7 mouse cellular contexts compared by ENCODE assay signal in the genomic region with DNA sequence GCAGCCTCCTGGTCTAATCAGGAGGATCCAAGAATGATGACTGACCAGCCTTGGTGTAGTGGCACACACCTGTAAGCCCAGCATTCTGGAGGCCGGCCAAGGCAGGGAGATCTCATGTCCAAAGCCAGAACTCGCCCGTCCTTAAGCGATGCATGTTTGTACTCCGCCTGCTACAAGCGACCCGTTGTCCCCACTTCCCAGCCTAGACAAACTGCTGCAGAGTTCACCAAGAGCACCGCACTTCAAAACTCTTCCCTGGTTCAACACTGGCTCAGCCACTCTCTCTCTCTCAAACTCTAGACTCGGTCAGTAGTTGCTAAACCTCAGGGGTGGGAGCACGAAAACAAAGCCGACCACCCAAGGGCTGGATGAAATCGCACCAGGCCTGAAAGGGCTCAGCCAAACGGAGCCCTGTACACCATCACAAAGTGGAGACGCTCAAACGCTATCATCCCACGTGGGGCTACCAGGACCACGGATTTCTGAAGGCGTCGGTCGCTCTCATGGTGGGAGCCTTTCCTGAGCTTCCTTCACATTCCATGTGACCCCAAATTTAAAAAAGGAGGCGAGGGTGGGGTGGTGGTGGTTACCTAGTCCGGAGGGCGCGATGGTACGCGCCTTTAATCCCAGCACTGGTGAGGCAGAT. TPM values are rescaled to one million over a fixed set of nuclear protein-coding genes. Genes with fewer than 3 reads are reported as not detected.
A peak's percentile ranks its signal among the peaks of the same experiment; 100 is the strongest.
DNase-seq lines count a peak whose midpoint lies in the region; ATAC-seq and TF ChIP-seq lines count a peak whose summit lies in the region.

No protein-coding gene starts in this region.

- no peaks in the 10 kb centered on the region for H3K9me3 ChIP-seq in forebrain, embryonic 13.5 days (replicated peaks)
- no peaks in the 10 kb centered on the region for H3K9me3 ChIP-seq in midbrain, embryonic 15.5 days

- 1% methylated on average over 26 of the region's 26 CpGs for WGBS in thymus, adult 2 months
- WGBS in forebrain, embryonic 13.5 days = 5% methylated on average over 26 of the region's 26 CpGs
- 5% methylated on average over 26 of the region's 26 CpGs for WGBS in midbrain, embryonic 15.5 days

- no peak for ATAC-seq in forebrain, embryonic 13.5 days
- no peak; the same call in 1 of the 2 replicates for ATAC-seq in midbrain, embryonic 15.5 days (replicated peaks)
- ATAC-seq in monocyte, adult 5-6 weeks (replicated peaks; ENCODE audit: insufficient number of reproducible peaks, low FRiP score, low TSS enrichment, poor library complexity, severe bottlenecking) = no peak; the same call in 1 of the 2 replicates

- H3K27me3 ChIP-seq in thymus, adult 2 months (ENCODE audit: control insufficient read depth, insufficient read depth, low read length) = no peaks in the 10 kb centered on the region
- H3K27me3 ChIP-seq in forebrain, embryonic 13.5 days = no peaks in the 10 kb centered on the region
- H3K27me3 ChIP-seq in midbrain, embryonic 15.5 days (replicated peaks) = no peaks in the 10 kb centered on the region

- H3K4me1 ChIP-seq in thymus, adult 2 months (replicated peaks; ENCODE audit: control insufficient read depth, insufficient read depth, low read length) = peaks cover 14% of the 10 kb centered on the region
- H3K4me1 ChIP-seq in forebrain, embryonic 13.5 days = peaks cover 32% of the 10 kb centered on the region
- peaks cover 29% of the 10 kb centered on the region for H3K4me1 ChIP-seq in midbrain, embryonic 15.5 days

- no peak for DNase-seq in thymus, adult 2 months
- DNase-seq in thymus, postnatal 25 days = no peak
- DNase-seq in cerebellum, adult 18-20 months = peak; percentile 26 to 38
- peak; percentile 44 to 65 for DNase-seq in kidney, postnatal 25 days

- TF ChIP-seq CTCF in thymus, adult 2 months (IDR thresholded peaks at IDR 0.05; ENCODE audit: borderline replicate concordance, control insufficient read depth, extremely low read depth, insufficient read depth, low read length, poor library complexity) = no peak

- TF ChIP-seq POLR2A in thymus, adult 2 months (IDR thresholded peaks at IDR 0.05; ENCODE audit: control insufficient read depth, extremely low read depth, insufficient read depth, low read length, poor library complexity) = no peak

- H3K9ac ChIP-seq in forebrain, embryonic 13.5 days = peak overlapping the region; percentile 97
- H3K9ac ChIP-seq in midbrain, embryonic 15.5 days = peak overlapping the region; percentile 97

- H3K36me3 ChIP-seq in thymus, adult 2 months (ENCODE audit: control insufficient read depth, insufficient read depth, low read length) = peaks cover 14% of the 10 kb centered on the region
- H3K36me3 ChIP-seq in forebrain, embryonic 13.5 days (ENCODE audit: poor library complexity, severe bottlenecking) = peaks cover 18% of the 10 kb centered on the region
- peaks cover 9% of the 10 kb centered on the region; the same call in 1 of the 2 replicates for H3K36me3 ChIP-seq in midbrain, embryonic 15.5 days (replicated peaks)

- H3K27ac ChIP-seq in thymus, adult 2 months (ENCODE audit: control insufficient read depth, insufficient read depth, low read length) = no peak overlapping the region
- H3K27ac ChIP-seq in forebrain, embryonic 13.5 days = no peak overlapping the region
- no peak overlapping the region for H3K27ac ChIP-seq in midbrain, embryonic 15.5 days

- H3K4me3 ChIP-seq in thymus, adult 2 months (ENCODE audit: control insufficient read depth, insufficient read depth, low read length) = peak overlapping the region; percentile 84
- H3K4me3 ChIP-seq in forebrain, embryonic 13.5 days = peak overlapping the region; percentile 100
- H3K4me3 ChIP-seq in midbrain, embryonic 15.5 days = peak overlapping the region; percentile 83

- H3K4me2 ChIP-seq in forebrain, embryonic 13.5 days = peak overlapping the region; percentile 98
- peak overlapping the region; percentile 89 for H3K4me2 ChIP-seq in midbrain, embryonic 15.5 days

RNA-seq across cellular contexts. Expression of gene Snu13, which starts 1.0 kb away (rescaled TPM):
- 122 and 134 TPM in 2 replicates for polyA plus RNA-seq in thymus, adult 2 months (2012; rRNA removed)
- 270 and 290 TPM in 2 replicates for polyA plus RNA-seq in forebrain, embryonic 13.5 days (2015; fragmentation: Nextera tagmentation; extraction: Ambion mirVana)
- polyA plus RNA-seq in midbrain, embryonic 15.5 days (2015; fragmentation: Nextera tagmentation; extraction: Ambion mirVana) = 231 and 247 TPM in 2 replicates
- 111 to 112 TPM (median 112 TPM) in 3 replicates for total RNA-seq in monocyte, adult 5-6 weeks (2017)

RNA-seq across cellular contexts. Expression of gene 4930407I10Rik, which starts 12.6 kb away (rescaled TPM):
- polyA plus RNA-seq in thymus, adult 2 months (2012; rRNA removed) = 0.04 TPM in 1 of 2 replicates, not detected in the other
- not detected in 2 replicates for polyA plus RNA-seq in forebrain, embryonic 13.5 days (2015; fragmentation: Nextera tagmentation; extraction: Ambion mirVana)
- polyA plus RNA-seq in midbrain, embryonic 15.5 days (2015; fragmentation: Nextera tagmentation; extraction: Ambion mirVana) = not detected in 2 replicates
- total RNA-seq in monocyte, adult 5-6 weeks (2017) = not detected in 3 replicates

RNA-seq across cellular contexts. Expression of gene Desi1, which starts 12.7 kb away (rescaled TPM):
- polyA plus RNA-seq in thymus, adult 2 months (2012; rRNA removed) = 199 and 252 TPM in 2 replicates
- 36.7 and 38.4 TPM in 2 replicates for polyA plus RNA-seq in forebrain, embryonic 13.5 days (2015; fragmentation: Nextera tagmentation; extraction: Ambion mirVana)
- 50.6 and 50.9 TPM in 2 replicates for polyA plus RNA-seq in midbrain, embryonic 15.5 days (2015; fragmentation: Nextera tagmentation; extraction: Ambion mirVana)
- total RNA-seq in monocyte, adult 5-6 weeks (2017) = 3.2 to 7.3 TPM (median 4.8 TPM) in 3 replicates

RNA-seq across cellular contexts. Expression of gene Mei1, which starts 23.4 kb away (rescaled TPM):
- polyA plus RNA-seq in thymus, adult 2 months (2012; rRNA removed) = 0.08 and 0.11 TPM in 2 replicates
- 0.04 and 0.14 TPM in 2 replicates for polyA plus RNA-seq in forebrain, embryonic 13.5 days (2015; fragmentation: Nextera tagmentation; extraction: Ambion mirVana)
- polyA plus RNA-seq in midbrain, embryonic 15.5 days (2015; fragmentation: Nextera tagmentation; extraction: Ambion mirVana) = 0.10 TPM in 1 of 2 replicates, not detected in the other
- total RNA-seq in monocyte, adult 5-6 weeks (2017) = not detected in 3 replicates

RNA-seq across cellular contexts. Expression of gene Xrcc6, which starts 58.7 kb away (rescaled TPM):
- polyA plus RNA-seq in thymus, adult 2 months (2012; rRNA removed) = 183 and 225 TPM in 2 replicates
- polyA plus RNA-seq in forebrain, embryonic 13.5 days (2015; fragmentation: Nextera tagmentation; extraction: Ambion mirVana) = 59.9 and 65.3 TPM in 2 replicates
- 43.1 and 46.7 TPM in 2 replicates for polyA plus RNA-seq in midbrain, embryonic 15.5 days (2015; fragmentation: Nextera tagmentation; extraction: Ambion mirVana)
- total RNA-seq in monocyte, adult 5-6 weeks (2017) = 37.3 to 62.6 TPM (median 61.9 TPM) in 3 replicates

Comparison
In these comparisons a context has a peak if more than half of its experiments do, and no peak if none do; other contexts are left out.
1. DNase-seq: peak in cerebellum, adult 18-20 months (2 of 2) and kidney, postnatal 25 days (2 of 2); none in thymus, adult 2 months (single experiment) and thymus, postnatal 25 days (single experiment).
2. Peak in every context shown above with its lines, with median percentiles within 50 percentile points of each other: H3K4me3 ChIP-seq.